Comparison of ENCODE assay signal across 16 mouse cellular contexts in the genomic region with DNA sequence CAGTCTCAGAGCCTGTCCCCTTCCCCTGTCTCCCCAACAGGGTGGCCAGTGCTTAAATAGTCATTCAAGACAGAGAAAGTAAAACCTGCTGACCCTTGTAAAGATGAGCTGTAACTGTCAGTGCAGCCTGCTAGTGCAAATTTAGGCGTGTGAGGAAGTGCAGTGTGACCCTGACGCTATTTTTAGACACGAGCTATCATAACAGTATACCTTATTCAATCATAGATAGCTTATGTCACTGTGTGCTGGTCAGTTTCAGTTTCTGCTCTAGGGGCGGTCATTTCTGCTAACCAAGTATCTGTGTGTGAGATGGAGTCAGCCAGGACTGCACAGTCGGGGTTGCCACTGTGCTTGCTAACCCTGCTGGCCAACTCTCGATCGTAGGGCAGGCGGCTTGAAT. TPM values are rescaled to one million over a fixed set of nuclear protein-coding genes. Genes with fewer than 3 reads are reported as not detected.
DNase-seq lines count a peak whose midpoint lies in the region; ATAC-seq and TF ChIP-seq lines count a peak whose summit lies in the region.
"Had no signal": no experiment of that assay in that cellular context is flagged by ENCODE, and none has a peak within 500 bp of the region (broad histone marks: within the 10 kb centered on the region; RNA-seq: fewer than 3 reads in every experiment).

No protein-coding gene starts in this region.

- no peak for TF ChIP-seq CTCF in kidney, adult 2 months (conservative IDR thresholded peaks at IDR 0.05; ENCODE audit: insufficient read depth, insufficient read length, low read depth, low read length)
- no peak for TF ChIP-seq CTCF in E14TG2a.4 (conservative IDR thresholded peaks at IDR 0.05; ENCODE audit: low read length)

- DNase-seq in cerebellum, adult 18-20 months = no peak
- DNase-seq in kidney, adult 2 months = peak; percentile 8
- DNase-seq in kidney, postnatal 25 days = no peak
- DNase-seq in right cerebral cortex, postnatal 4 days = no peak
- no peak for DNase-seq in adrenal gland, postnatal 25 days
- DNase-seq: adrenal gland, postnatal 14 days; cerebellum, adult 11 months; embryo, embryonic 11 days; forebrain, postnatal 0 days; kidney, postnatal 36 days; thymus, adult 18-20 months had no signal

- no peaks in the 10 kb centered on the region for H3K27me3 ChIP-seq in kidney, adult 2 months (replicated peaks; ENCODE audit: control insufficient read depth, insufficient read depth, low read length)
- H3K27me3 ChIP-seq in E14TG2a.4 (ENCODE audit: insufficient read depth, low read length) = no peaks in the 10 kb centered on the region
- H3K27me3 ChIP-seq in megakaryocyte, embryonic 14.5 days (replicated peaks) = no peaks in the 10 kb centered on the region
- H3K27me3 ChIP-seq: limb, embryonic 13.5 days had no signal

- no peak overlapping the region for H3K4me3 ChIP-seq in kidney, adult 2 months (ENCODE audit: insufficient read depth, low read depth, low read length)
- H3K4me3 ChIP-seq in E14TG2a.4 (replicated peaks; ENCODE audit: low read length) = peak overlapping the region; percentile 58
- H3K4me3 ChIP-seq in megakaryocyte, embryonic 14.5 days (replicated peaks) = peak overlapping the region; percentile 83
- H3K4me3 ChIP-seq: erythroblast, embryonic 14.5 days; limb, embryonic 13.5 days had no signal

- no peak for TF ChIP-seq POLR2A in kidney, adult 2 months (IDR thresholded peaks at IDR 0.05; ENCODE audit: low read depth, low read length)

- H3K36me3 ChIP-seq in kidney, adult 2 months (ENCODE audit: control insufficient read depth, insufficient read depth, low read length) = no peaks in the 10 kb centered on the region
- H3K36me3 ChIP-seq in E14TG2a.4 (ENCODE audit: insufficient read depth, low read length) = no peaks in the 10 kb centered on the region
- peaks cover 65% of the 10 kb centered on the region for H3K36me3 ChIP-seq in megakaryocyte, embryonic 14.5 days (replicated peaks; ENCODE audit: low read length)
- H3K36me3 ChIP-seq: limb, embryonic 13.5 days had no signal

- H3K4me1 ChIP-seq in kidney, adult 2 months (ENCODE audit: control insufficient read depth, insufficient read depth, low read length) = no peaks in the 10 kb centered on the region
- H3K4me1 ChIP-seq in E14TG2a.4 (replicated peaks; ENCODE audit: low read depth, low read length) = peaks cover 10% of the 10 kb centered on the region; the same call in 1 of the 2 replicates
- H3K4me1 ChIP-seq in megakaryocyte, embryonic 14.5 days = peaks cover 98% of the 10 kb centered on the region
- H3K4me1 ChIP-seq: limb, embryonic 13.5 days had no signal

- peak; percentile 10; the same call in 1 of the 2 replicates for ATAC-seq in cerebellum, adult (ENCODE audit: insufficient number of reproducible peaks, low FRiP score, low TSS enrichment)
- ATAC-seq: forebrain, postnatal 0 days had no signal

- H3K9me3 ChIP-seq in E14TG2a.4 (ENCODE audit: low read length) = no peaks in the 10 kb centered on the region
- no peaks in the 10 kb centered on the region for H3K9me3 ChIP-seq in megakaryocyte, embryonic 14.5 days
- H3K9me3 ChIP-seq: limb, embryonic 13.5 days had no signal

- no peak overlapping the region for H3K27ac ChIP-seq in kidney, adult 2 months (ENCODE audit: insufficient read depth, low read depth, low read length)
- H3K27ac ChIP-seq: limb, embryonic 13.5 days had no signal

- 71% methylated on average over 8 of the region's 8 CpGs for WGBS in kidney, adult 2 months

RNA-seq across cellular contexts. Expression of gene Sdccag8, which starts 9.4 kb away (rescaled TPM):
- polyA plus RNA-seq in kidney, adult 2 months (2012; rRNA removed) = 12.8 and 13.3 TPM in 2 replicates
- polyA plus RNA-seq in megakaryocyte, embryonic 14.5 days (2012; ENCODE audit: insufficient read depth, low replicate concordance) = 2.0 and 3.0 TPM in 2 replicates
- 13.4 and 15.5 TPM in 2 replicates for total RNA-seq in adrenal gland, postnatal 25 days (2021)

RNA-seq across cellular contexts. Expression of gene Cep170, which starts 10.0 kb away (rescaled TPM):
- polyA plus RNA-seq in kidney, adult 2 months (2012; rRNA removed) = 2.9 and 3.2 TPM in 2 replicates
- 1.7 and 3.1 TPM in 2 replicates for polyA plus RNA-seq in megakaryocyte, embryonic 14.5 days (2012; ENCODE audit: insufficient read depth, low replicate concordance)
- 37.9 and 41.5 TPM in 2 replicates for total RNA-seq in adrenal gland, postnatal 25 days (2021)
